In genomic region chr8:82846730-82847129, GRCm38 (mm10) we compare ENCODE assay signal across 28 mouse cellular contexts. TPM values are rescaled to one million over a fixed set of nuclear protein-coding genes. Genes with fewer than 3 reads are reported as not detected.
A peak's percentile ranks its signal among the peaks of the same experiment; 100 is the strongest.
DNase-seq lines count a peak whose midpoint lies in the region; ATAC-seq and TF ChIP-seq lines count a peak whose summit lies in the region.
"Had no signal": no experiment of that assay in that cellular context is flagged by ENCODE, and none has a peak within 500 bp of the region (broad histone marks: within the 10 kb centered on the region; RNA-seq: fewer than 3 reads in every experiment).

No protein-coding gene starts in this region.

- H3K36me3 ChIP-seq in G1E (replicated peaks) = no peaks in the 10 kb centered on the region
- H3K36me3 ChIP-seq: heart, embryonic 10.5 days; heart, embryonic 15.5 days; intestine, embryonic 15.5 days; liver, embryonic 15.5 days had no signal

- DNase-seq in 416B (ENCODE audit: low read depth) (peak; percentile 91), G1E (ENCODE audit: low spot score) (no peak)
- DNase-seq in c-Kit-positive CD71-positive TER-119-negative erythroid progenitor cells, embryonic 14.5 days (ENCODE audit: low read depth) = peak; percentile 34
- DNase-seq in cerebellum, postnatal 4 days (ENCODE audit: low spot score in 2 of 2) = no peak
- DNase-seq: adrenal gland, postnatal 36 days; cerebellum, adult 11-12 months; cerebellum, adult 9-11 months; gastrocnemius, postnatal 25 days; kidney, adult 2 months; kidney, postnatal 4 days; layer of hippocampus, postnatal 36 days; left cerebral cortex, postnatal 4 days; lung, postnatal 4 days; midbrain, embryonic 14.5 days; right cerebral cortex, adult 18-20 months; spleen, adult 18-20 months; thymus, adult 2 months; thymus, postnatal 4 days had no signal

- TF ChIP-seq CTCF in G1E (IDR thresholded peaks at IDR 0.05; ENCODE audit: low read depth, low read length) = no peak

- H3K4me1 ChIP-seq in G1E (ENCODE audit: insufficient read depth, low read depth, low read length) = peaks cover 35% of the 10 kb centered on the region
- H3K4me1 ChIP-seq: heart, embryonic 10.5 days; heart, embryonic 15.5 days; intestine, embryonic 15.5 days had no signal

- no peaks in the 10 kb centered on the region for H3K9me3 ChIP-seq in G1E (replicated peaks)
- H3K9me3 ChIP-seq: forebrain, embryonic 13.5 days; heart, embryonic 10.5 days; heart, embryonic 15.5 days; intestine, embryonic 15.5 days; liver, embryonic 15.5 days had no signal

- no peaks in the 10 kb centered on the region for H3K27me3 ChIP-seq in G1E (ENCODE audit: insufficient read depth, low read length)
- H3K27me3 ChIP-seq: CH12.LX; forebrain, embryonic 13.5 days; heart, embryonic 15.5 days; intestine, embryonic 15.5 days; liver, embryonic 15.5 days had no signal

- H3K4me3 ChIP-seq in G1E (ENCODE audit: low read depth, low read length) = no peak overlapping the region
- H3K4me3 ChIP-seq: forebrain, embryonic 13.5 days; heart, embryonic 10.5 days; heart, embryonic 15.5 days; intestine, embryonic 15.5 days; liver, embryonic 15.5 days had no signal

- peak; percentile 37; the same call in 1 of the 2 replicates for ATAC-seq in G1E (ENCODE audit: extremely low read depth, insufficient number of reproducible peaks, low FRiP score, poor library complexity, severe bottlenecking)
- peak; percentile 57 for ATAC-seq in megakaryocyte progenitor cell, adult 5-6 weeks (replicated peaks; ENCODE audit: poor library complexity)
- ATAC-seq in cerebellum, adult (ENCODE audit: insufficient number of reproducible peaks, low FRiP score, low TSS enrichment) = no peak
- ATAC-seq: forebrain, embryonic 13.5 days; hindbrain, embryonic 16.5 days; intestine, embryonic 15.5 days; lung, postnatal 0 days had no signal

RNA-seq across cellular contexts. Expression of gene Rnf150, which starts 16.4 kb away (rescaled TPM):
- total RNA-seq in G1E (2014; fragmentation: Nextera tagmentation) (not detected in 2 replicates), G1E (2017) (0.06 and 0.11 TPM in 2 replicates)
- 0.01 TPM in 1 of 2 replicates, not detected in the other for polyA plus RNA-seq in G1E (2012)
- total RNA-seq in megakaryocyte progenitor cell, adult 5-6 weeks (2015) = 0.99 and 1.0 TPM in 2 replicates
- total RNA-seq in megakaryocyte progenitor cell, adult 5-6 weeks (2017) = 0.21 and 1.3 TPM in 2 replicates

Comparison
In these comparisons a context has a peak if more than half of its experiments do, and no peak if none do; other contexts are left out.
1. DNase-seq: peak in 416B (single experiment) and c-Kit-positive CD71-positive TER-119-negative erythroid progenitor cells, embryonic 14.5 days (single experiment); none in G1E (single experiment) and cerebellum, postnatal 4 days (0 of 2).